Mouse (Mus musculus) retina, postnatal 7 days (tissue): Measurements from ENCODE around the gene Prpf6.

Source experiments
- DNase-seq: peaks from one replicate; pipeline ENCODE4 v3.0.0-alpha.2; 2012; ENCODE audit warnings: low read depth, low spot score

Prpf6 gene

GRCm38 (mm10) chr2:181596221-181596960 is 4.7 kb downstream of the Prpf6 start:
- DNase-seq = no peak

DNA sequence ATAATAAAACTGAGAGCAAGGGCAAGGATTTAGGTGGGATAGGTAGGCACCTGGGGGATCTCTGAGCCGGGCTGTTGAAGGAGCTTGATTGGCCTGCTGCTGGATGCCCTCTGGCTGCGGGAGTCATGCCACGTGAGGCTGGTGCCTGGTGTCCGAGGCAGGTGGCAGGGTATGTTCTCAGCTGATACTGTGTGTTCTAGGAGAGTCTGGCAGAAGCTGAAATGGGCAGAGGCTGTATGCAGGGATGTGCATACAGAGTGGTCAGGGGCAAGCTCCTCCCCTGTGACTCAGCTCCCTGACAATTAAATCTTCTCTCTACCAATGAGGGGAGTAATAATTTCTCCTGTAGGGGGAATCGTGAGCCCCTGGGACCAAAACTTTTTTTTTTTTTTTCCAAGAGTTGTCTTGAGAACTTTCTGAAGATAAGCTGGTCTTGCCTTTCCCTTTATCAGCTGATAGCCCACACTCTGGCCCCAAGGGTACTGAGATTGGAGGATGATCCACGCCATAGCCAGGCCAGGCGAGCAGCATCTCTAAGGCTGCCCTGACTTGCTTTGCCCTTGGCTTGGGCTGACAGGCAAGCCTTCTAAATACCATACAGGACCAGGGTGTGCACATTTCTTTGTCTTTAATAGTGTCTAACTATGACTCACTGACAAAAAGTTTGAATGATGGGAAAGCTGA is 5.9 kb downstream of the Prpf6 start:
- DNase-seq = no peak

GRCm38 (mm10) chr2:181598454-181599351 is 7.0 kb downstream of the Prpf6 start, which contains the start of gene Samd10:
Gene Samd10, minus strand, starts transcription at chr2:181599212.
- DNase-seq = peak; percentile 42

DNA sequence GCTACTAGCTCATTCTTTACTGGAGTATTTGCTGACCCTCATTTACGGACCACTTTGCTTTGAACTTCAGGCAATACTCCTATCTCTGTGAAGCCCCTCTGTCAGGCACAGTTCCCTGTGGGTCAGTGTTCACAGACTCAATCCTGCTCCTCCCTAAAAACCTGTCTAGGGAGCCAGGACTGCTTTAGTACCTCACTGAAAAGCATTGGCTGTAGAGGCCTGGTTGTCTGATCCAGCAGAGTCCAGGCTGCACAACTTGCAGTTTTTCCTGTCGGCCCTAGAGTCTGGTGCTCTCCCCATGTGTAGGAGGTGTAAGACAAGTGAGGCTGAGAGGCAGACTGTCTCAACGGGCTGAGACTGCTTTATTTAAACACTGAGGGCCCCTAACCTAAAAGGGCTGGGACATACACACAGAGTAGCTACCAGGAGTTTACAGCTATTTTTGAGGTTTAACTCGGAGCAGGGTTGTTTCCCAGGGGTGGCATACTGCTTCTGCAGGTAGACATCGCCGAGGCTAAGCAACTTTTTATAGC is 8.6 kb downstream of the Prpf6 start:
- DNase-seq = no peak

GRCm38 (mm10) chr2:181600828-181601750 is 9.4 kb downstream of the Prpf6 start:
- peak; percentile 95 for DNase-seq

- no peak for DNase-seq
Measured at GRCm38 (mm10) chr2:181601751-181602145, 10.1 kb downstream of the Prpf6 start.

GRCm38 (mm10) chr2:181602367-181602766 is 10.7 kb downstream of the Prpf6 start:
- no peak for DNase-seq

GRCm38 (mm10) chr2:181618761-181619495 is 27.3 kb downstream of the Prpf6 start:
- DNase-seq = no peak

- DNase-seq = no peak
Measured at GRCm38 (mm10) chr2:181623401-181623800, 31.7 kb downstream of the Prpf6 start.

GRCm38 (mm10) chr2:181628471-181628870 is 36.8 kb downstream of the Prpf6 start:
- no peak for DNase-seq

DNA sequence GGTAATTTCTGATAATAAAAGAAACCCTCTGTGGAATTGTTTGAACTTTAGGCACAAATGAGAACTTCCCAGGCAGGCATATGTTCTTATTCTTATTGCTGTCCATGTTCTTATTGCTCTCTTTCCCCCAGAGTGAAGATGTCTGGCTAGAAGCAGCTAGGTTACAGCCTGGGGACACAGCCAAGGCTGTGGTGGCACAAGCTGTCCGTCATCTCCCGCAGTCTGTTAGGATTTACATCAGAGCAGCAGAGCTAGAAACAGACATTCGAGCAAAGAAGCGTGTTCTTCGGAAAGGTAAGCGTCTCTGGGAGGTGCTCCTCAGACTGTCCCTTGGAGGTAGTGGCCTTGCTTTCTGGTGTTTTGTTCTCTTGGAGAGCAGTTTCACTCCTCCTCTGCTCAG is 41.0 kb downstream of the Prpf6 start:
- DNase-seq = no peak

- no peak for DNase-seq
Measured at GRCm38 (mm10) chr2:181635865-181636264, 44.2 kb downstream of the Prpf6 start.

DNA sequence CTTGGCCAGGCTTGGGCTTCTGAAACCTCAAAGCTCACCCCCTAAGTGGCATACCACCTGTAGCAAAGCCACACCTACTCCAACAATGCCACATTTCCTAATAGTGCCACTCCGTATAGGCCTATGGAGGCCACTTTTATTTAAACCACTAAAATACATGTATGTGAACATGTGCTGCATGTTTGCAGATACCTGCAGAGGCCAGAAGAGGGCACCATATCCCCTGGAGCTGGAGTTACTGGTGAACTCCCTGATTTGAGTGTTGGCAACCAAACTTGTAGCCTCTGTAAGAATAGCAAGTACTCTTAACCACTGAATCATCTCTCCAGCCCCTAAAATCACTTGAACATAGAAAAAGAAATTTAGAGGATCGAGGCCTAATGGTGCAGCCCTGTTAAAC is 52.7 kb downstream of the Prpf6 start:
- DNase-seq = peak; percentile 30

- no peak for DNase-seq
Measured at GRCm38 (mm10) chr2:181645666-181646065, 54.0 kb downstream of the Prpf6 start.

GRCm38 (mm10) chr2:181646626-181647472 is 55.2 kb downstream of the Prpf6 start:
- no peak for DNase-seq

DNA sequence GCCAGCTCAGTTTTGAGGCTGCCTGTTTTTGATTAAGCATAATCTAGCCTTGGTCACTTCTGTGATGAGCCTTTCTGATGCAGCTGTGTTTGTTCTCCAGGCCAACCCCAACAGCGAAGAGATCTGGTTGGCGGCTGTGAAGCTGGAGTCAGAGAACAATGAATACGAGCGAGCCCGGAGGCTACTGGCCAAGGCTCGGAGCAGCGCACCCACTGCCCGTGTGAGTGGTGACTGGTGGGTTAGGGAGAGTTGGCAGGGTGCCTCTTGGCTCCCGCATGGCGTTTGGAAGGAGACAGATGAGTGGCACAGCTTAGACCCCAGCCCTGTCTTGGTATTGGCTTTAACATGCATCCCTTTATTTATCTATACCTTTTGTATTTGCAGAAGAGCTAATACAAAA is 57.3 kb downstream of the Prpf6 start:
- DNase-seq = no peak

GRCm38 (mm10) chr2:181653065-181653464 is 61.4 kb downstream of the Prpf6 start:
- no peak for DNase-seq

DNA sequence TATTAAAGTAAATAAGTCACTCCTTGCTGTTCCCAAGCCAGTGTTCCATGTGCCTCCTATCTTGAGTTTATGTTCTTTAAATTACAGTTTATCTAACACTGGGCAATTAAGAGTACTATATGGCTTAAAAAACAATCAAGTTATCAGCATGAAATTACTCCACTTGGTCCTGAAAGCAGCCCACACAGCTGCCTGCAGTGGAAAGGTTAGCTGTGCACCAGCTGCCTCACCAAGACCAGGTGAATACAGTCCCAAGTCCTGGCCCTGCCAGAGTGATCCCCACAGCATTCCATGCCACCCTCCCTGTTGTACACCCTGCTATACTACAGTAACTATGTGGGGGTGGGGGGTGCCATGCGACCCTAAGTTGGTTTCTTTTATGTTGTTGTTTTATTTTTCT is 61.9 kb downstream of the Prpf6 start:
- DNase-seq = no peak

DNA sequence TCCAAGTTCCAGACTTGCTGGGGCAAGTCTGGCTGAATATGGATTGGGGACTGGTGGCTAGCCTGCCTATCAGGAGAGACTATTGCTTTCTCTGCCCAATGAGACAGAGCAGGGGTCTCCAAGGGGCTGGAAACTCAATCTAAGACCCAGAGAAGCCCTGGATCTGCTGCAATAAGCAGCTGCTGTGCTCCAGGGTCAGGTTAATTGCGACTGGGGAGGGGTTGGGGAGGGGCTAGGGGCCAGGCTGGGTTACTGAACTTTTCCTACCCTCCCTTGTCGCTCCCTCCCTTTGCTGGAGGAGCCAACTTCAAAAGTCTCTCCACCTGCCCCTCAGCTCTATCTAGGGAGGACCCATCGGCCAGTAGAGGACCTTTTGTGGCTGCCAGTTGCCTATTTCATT is 65.1 kb downstream of the Prpf6 start, which contains the start of gene Gm29797:
TSS of gene Gm29797 (plus strand) at position 301 of the 400 bp plus-strand sequence.
- no peak for DNase-seq
